Mouse (Mus musculus): ENCODE data around the gene Flywch1.

GRCm38 (mm10) chr17:23741359-23742209, 29.8 kb downstream of the Flywch1 start:
- TF ChIP-seq CTCF (IDR thresholded peaks at IDR 0.05; ENCODE audit: borderline replicate concordance, insufficient read depth, low read depth, low read length): no peak
- TF ChIP-seq POLR2A (IDR thresholded peaks at IDR 0.05; ENCODE audit: borderline replicate concordance, insufficient read depth, low read length): no peak

Data from cerebellum, adult 2 months (tissue).